Mouse (Mus musculus) stomach, postnatal 0 days (tissue): ENCODE results near the gene Myadml2.

Source experiments
- CTCF ChIP-seq: IDR thresholded peaks from 2 replicates; pipeline ENCODE4 v1.5.1; 2016; ENCODE audit warnings: antibody characterized with exemption, low read depth, mild to moderate bottlenecking, moderate library complexity
- EP300 ChIP-seq: optimal IDR thresholded peaks from 2 replicates; pipeline ENCODE3; 2016; ENCODE audit warnings: antibody characterized with exemption

- TF ChIP-seq CTCF = no peak
- TF ChIP-seq EP300 = no peak
Observed at GRCm38 (mm10) chr11:120615606-120616203, 32.3 kb downstream of the Myadml2 start.
